Mouse (Mus musculus) hindbrain, embryonic 11.5 days (tissue): ENCODE measurements around the gene N4bp3. TPM values are rescaled to one million over a fixed set of nuclear protein-coding genes. Genes with fewer than 3 reads are reported as not detected.
"Not testable (repeated sequence)": the region's sequence is repeated elsewhere in the genome, so short reads cannot be mapped to it uniquely, and the experiment has no call there.

Experiments used
- ATAC-seq: fragments of 200-750 bp; cut with Nextera tagmentation; 2 replicates; pipeline ENCODE4 v1.8.0; 2017; ENCODE audit warnings: mild to moderate bottlenecking, moderate TSS enrichment, moderate library complexity; ENCODE audit not compliant: low FRiP score
- DNase-seq: peaks from one replicate; pipeline ENCODE4 v3.0.0-alpha.2; 2015; ENCODE audit warnings: low spot score
- H3K27ac ChIP-seq: fragments of 300-500 bp; sonication (generic); 2 replicates; pipeline ENCODE4 v1.5.1; 2014; ENCODE audit warnings: mild to moderate bottlenecking, low read depth, low read length
- H3K27me3 ChIP-seq: fragments of 300-500 bp; sonication (generic); 2 replicates; pipeline ENCODE4 v1.6.1; 2014; ENCODE audit warnings: mild to moderate bottlenecking, low read length, moderate library complexity, mixed read lengths; ENCODE audit not compliant: control insufficient read depth, insufficient read depth
- H3K36me3 ChIP-seq: fragments of 300-500 bp; sonication (generic); 2 replicates; pipeline ENCODE4 v1.6.1; 2014; ENCODE audit warnings: mild to moderate bottlenecking, low read length, moderate library complexity, mixed read lengths; ENCODE audit not compliant: control insufficient read depth, insufficient read depth
- H3K4me1 ChIP-seq: fragments of 300-500 bp; sonication (generic); replicated peaks from 2 replicates; pipeline ENCODE4 v1.6.1; 2014; ENCODE audit warnings: low read length, mixed read lengths; ENCODE audit not compliant: control insufficient read depth, insufficient read depth
- H3K4me2 ChIP-seq: fragments of 300-500 bp; sonication (generic); replicated peaks from 2 replicates; pipeline ENCODE4 v1.6.1; 2014; ENCODE audit warnings: mild to moderate bottlenecking, low read depth, low read length
- H3K4me3 ChIP-seq: fragments of 300-500 bp; sonication (generic); 2 replicates; pipeline ENCODE4 v1.5.1; 2014; ENCODE audit warnings: low read depth, low read length
- H3K9ac ChIP-seq: fragments of 300-500 bp; sonication (generic); 2 replicates; pipeline ENCODE4 v1.6.1; 2014; ENCODE audit warnings: low read depth, low read length
- H3K9me3 ChIP-seq: fragments of 300-500 bp; sonication (generic); 2 replicates; pipeline ENCODE4 v1.6.1; 2016; ENCODE audit warnings: low read length; ENCODE audit not compliant: control insufficient read depth
- WGBS: fragments of 180-500 bp; shearing (Covaris S2); extraction: QIAGEN DNeasy Blood & Tissue Kit; methylation state at CpG from one replicate; pipeline ENCODE4 v1.1.7; 2014; 5-methylcytosine and 5-hydroxymethylcytosine counted together
- polyA plus RNA-seq: library from polyadenylated mRNA; unstranded; fragments of >200 nt; fragmentation: Nextera tagmentation; extraction: Ambion mirVana; gene quantifications from 2 replicates; pipeline ENCODE4 v1.2.1, GENCODE M21; 2014

The N4bp3 gene
- polyA plus RNA-seq, 1 experiment from 2014 or later, result 6.6 TPM

DNA sequence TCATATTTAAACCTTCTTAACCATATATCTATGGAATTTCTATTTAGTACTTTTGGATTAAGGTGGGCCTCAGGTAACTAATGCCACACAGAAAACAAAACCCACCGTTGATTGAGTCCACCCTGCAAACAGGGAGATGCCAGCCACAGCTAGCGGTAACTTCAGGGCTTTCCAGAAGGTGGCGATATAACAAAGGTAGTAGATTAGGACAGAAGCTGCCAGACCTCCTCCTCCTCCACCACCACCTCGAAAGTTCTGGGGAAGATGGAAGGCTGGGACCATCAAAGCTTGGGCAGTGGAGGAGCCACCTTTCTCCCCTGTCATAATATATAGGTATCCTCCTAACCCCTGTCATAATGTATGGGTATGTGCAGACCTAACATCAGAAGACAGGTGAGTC is 32.9 kb downstream of the N4bp3 start:
- 7% methylated on average over 4 of the region's 4 CpGs for WGBS
- Histone ChIP-seq H3K4me1 (no peaks in the 10 kb centered on the region), H3K9me3 (no peaks in the 10 kb centered on the region), H3K27ac (no peak overlapping the region), H3K36me3 (no peaks in the 10 kb centered on the region), H3K4me3 (no peak overlapping the region), H3K9ac (no peak overlapping the region), H3K27me3 (no peaks in the 10 kb centered on the region), H3K4me2 (no peak overlapping the region)
- DNase-seq (peak; percentile 79), ATAC-seq (no peak)

DNA sequence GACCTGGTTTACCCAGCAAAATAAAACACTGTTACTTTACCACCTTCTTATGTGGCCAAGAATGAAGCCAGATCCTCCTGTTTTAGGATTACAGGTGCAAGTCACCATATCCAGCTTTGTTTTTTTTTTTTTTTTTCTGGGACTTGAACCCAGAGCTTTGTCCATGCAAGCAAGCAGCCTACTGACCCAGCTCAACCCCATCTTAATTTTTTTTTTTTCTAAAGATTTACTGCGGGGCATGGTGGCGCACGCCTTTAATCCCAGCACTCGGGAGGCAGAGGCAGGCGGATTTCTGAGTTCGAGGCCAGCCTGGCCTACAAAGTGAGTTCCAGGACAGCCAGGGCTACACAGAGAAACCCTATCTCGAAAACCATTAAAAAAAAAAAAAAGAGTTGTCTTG is 34.5 kb downstream of the N4bp3 start:
- Histone ChIP-seq H3K4me3 (0 out of 2 replicates have a peak overlapping the region, but pooled peaks have one; percentile 1), H3K9ac (peak overlapping the region; percentile 58; the same call in 1 of the 2 replicates)
- H3K36me3 ChIP-seq, ATAC-seq, H3K9me3 ChIP-seq, DNase-seq, H3K4me1 ChIP-seq, H3K27ac ChIP-seq, H3K27me3 ChIP-seq, H3K4me2 ChIP-seq: not testable (repeated sequence)
- WGBS, result 93% methylated on average over 7 of the region's 7 CpGs

GRCm38 (mm10) chr11:51615601-51616000 is 35.0 kb downstream of the N4bp3 start:
- Histone ChIP-seq H3K4me2 (peak overlapping the region; percentile 42), H3K27ac (no peak overlapping the region), H3K4me1 (no peaks in the 10 kb centered on the region), H3K9me3 (no peaks in the 10 kb centered on the region), H3K9ac (peak overlapping the region; percentile 58), H3K27me3 (no peaks in the 10 kb centered on the region), H3K36me3 (no peaks in the 10 kb centered on the region), H3K4me3 (0 out of 2 replicates have a peak overlapping the region, but pooled peaks have one; percentile 1)
- 5% methylated on average over 14 of the region's 14 CpGs for WGBS
- DNase-seq (peak; percentile 73), ATAC-seq (no peak)

DNA sequence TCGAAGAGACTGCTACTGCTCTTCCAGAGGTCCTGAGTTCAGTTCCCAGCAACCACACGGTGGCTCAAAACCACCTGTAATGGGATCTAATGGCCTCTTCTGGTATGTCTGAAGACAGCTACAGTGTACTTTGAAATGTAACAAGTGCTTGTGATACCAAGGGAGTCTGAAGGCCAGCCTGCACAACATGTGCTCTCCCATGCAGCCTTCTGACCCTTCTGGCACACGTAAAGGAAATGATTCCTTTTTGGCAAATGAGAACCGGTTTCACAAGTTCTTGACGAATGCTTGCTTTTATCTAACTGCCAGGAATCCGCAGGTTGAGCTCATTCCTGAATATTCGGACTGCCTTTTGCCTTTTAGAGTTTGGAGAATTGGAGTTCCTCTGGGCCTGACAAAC is 35.5 kb downstream of the N4bp3 start:
- H3K9me3 ChIP-seq, result no peaks in the 10 kb centered on the region
- DNase-seq (no peak), ATAC-seq (no peak)
- H3K4me1 ChIP-seq, result no peaks in the 10 kb centered on the region
- H3K4me3 ChIP-seq, result no peak overlapping the region
- H3K27me3 ChIP-seq, result no peaks in the 10 kb centered on the region
- H3K4me2 ChIP-seq, result peak overlapping the region; percentile 42
- no peaks in the 10 kb centered on the region for H3K36me3 ChIP-seq
- 54% methylated on average over 7 of the region's 7 CpGs for WGBS
- no peak overlapping the region for H3K27ac ChIP-seq
- peak overlapping the region; percentile 58 for H3K9ac ChIP-seq

DNA sequence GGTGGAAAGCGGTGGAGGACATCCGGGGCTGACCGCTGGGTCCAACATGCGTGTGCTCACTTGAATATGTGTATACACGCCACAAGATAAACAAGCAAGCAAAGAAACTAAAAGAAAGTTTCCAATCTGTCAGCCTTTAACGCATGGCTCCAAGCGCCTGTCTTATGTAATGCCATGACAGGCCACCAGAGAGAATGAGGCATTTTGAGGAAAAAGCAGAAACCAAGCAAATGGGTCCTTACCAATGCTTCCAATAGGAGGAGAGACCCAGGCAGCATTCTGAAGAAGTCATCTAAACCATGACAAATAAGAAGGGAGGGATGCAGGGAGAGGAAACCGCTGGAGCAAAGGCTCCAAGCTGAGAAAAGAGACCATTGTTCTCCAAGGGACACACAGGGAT is 36.4 kb downstream of the N4bp3 start:
- WGBS, result 82% methylated on average over 8 of the region's 8 CpGs
- Histone ChIP-seq H3K27me3 (no peaks in the 10 kb centered on the region), H3K4me2 (no peak overlapping the region), H3K4me1 (no peaks in the 10 kb centered on the region), H3K36me3 (no peaks in the 10 kb centered on the region), H3K9ac (no peak overlapping the region), H3K9me3 (no peaks in the 10 kb centered on the region), H3K27ac (no peak overlapping the region), H3K4me3 (no peak overlapping the region)
- no peak for DNase-seq
- ATAC-seq, result no peak

DNA sequence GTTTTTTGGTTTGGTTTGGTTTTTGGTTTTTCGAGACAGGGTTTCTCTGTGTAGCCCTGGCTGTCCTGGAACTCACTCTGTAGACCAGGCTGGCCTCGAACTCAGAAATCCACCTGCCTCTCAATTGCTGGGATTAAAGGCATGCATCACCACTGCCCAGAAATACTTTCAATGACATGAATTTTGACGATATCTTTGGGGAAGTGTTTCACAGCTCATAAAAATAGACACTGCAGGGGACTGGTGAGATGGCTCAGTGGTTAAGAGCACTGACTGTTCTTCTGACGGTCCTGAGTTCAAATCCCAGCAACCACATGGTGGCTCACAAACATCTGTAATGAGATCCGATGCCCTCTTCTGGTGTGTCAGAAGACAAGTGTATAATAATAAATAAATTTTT is 40.7 kb downstream of the N4bp3 start:
- not testable (repeated sequence) for H3K27ac ChIP-seq, H3K36me3 ChIP-seq, H3K9ac ChIP-seq, DNase-seq, H3K9me3 ChIP-seq, H3K4me2 ChIP-seq, H3K27me3 ChIP-seq, H3K4me1 ChIP-seq, ATAC-seq, H3K4me3 ChIP-seq
- WGBS, result 85% methylated on average over 5 of the region's 5 CpGs

DNA sequence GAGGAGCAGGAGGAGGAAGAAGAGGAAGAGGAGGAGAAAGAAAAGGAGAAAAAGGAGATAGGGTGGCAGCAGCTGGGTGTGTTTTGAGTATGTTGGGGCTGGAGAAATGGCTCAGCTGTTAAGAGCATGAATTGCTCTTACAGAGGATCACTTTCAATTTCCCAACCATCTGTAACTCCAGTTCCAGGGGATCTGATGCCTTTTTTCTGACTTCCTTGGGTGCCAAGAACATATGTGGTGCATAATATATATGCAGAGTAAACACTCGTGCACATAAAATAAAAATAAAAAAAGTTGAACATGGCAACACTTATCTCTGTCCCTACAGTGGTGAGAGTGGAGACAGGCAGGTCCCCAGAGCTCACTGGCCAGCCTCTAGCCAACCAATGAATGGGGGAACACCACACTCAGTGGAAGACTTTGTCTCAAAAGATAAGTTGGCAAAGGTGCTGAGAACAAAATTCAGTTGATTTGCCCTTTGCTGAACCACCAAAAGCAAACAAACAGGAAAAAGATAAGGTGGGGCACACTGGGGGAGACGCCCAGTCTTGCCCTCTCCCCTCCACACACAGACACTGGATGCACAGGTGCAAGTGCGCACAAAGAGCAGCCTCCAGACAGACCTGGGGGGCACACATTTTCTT is 41.3 kb downstream of the N4bp3 start:
- ATAC-seq, result no peak
- no peak overlapping the region for H3K9ac ChIP-seq
- H3K4me1 ChIP-seq, result 0 out of 2 replicates have a peak, but pooled peaks cover 5% of the 10 kb centered on the region
- no peaks in the 10 kb centered on the region for H3K9me3 ChIP-seq
- no peak for DNase-seq
- H3K27ac ChIP-seq, result no peak overlapping the region
- no peaks in the 10 kb centered on the region for H3K27me3 ChIP-seq
- H3K4me2 ChIP-seq, result no peak overlapping the region
- WGBS, result 89% methylated on average over 3 of the region's 3 CpGs
- peaks cover 4% of the 10 kb centered on the region for H3K36me3 ChIP-seq
- no peak overlapping the region for H3K4me3 ChIP-seq

GRCm38 (mm10) chr11:51607096-51607738 is 43.4 kb downstream of the N4bp3 start:
- H3K4me3 ChIP-seq, result peak overlapping the region; percentile 99
- H3K27ac ChIP-seq, result peak overlapping the region; percentile 95
- H3K9ac ChIP-seq, result peak overlapping the region; percentile 82
- peak overlapping the region; percentile 64 for H3K4me2 ChIP-seq
- ATAC-seq, result peak; percentile 64; the same call in 1 of the 2 replicates
- no peak for DNase-seq
- H3K27me3 ChIP-seq, result no peaks in the 10 kb centered on the region
- 12% methylated on average over 15 of the region's 15 CpGs for WGBS
- no peaks in the 10 kb centered on the region for H3K9me3 ChIP-seq
- peaks cover 20% of the 10 kb centered on the region for H3K36me3 ChIP-seq
- 0 out of 2 replicates have a peak, but pooled peaks cover 5% of the 10 kb centered on the region for H3K4me1 ChIP-seq
